Mouse (Mus musculus) kidney, postnatal 0 days (tissue): Measurements from ENCODE around the gene Gdf9. TPM values are rescaled to one million over a fixed set of nuclear protein-coding genes. Genes with fewer than 3 reads are reported as not detected.
A peak's percentile ranks its signal among the peaks of the same experiment; 100 is the strongest.

Experiments used
- ATAC-seq: fragments of 200-750 bp; cut with Nextera tagmentation; replicated peaks from 2 replicates; pipeline ENCODE4 v1.8.0; 2017; ENCODE audit warnings: low read depth, moderate number of reproducible peaks, moderate TSS enrichment, moderate library complexity; ENCODE audit not compliant: low FRiP score
- DNase-seq: peaks from one replicate; pipeline ENCODE4 v3.0.0-alpha.2; 2016; ENCODE audit warnings: low spot score
- H3K27ac ChIP-seq: fragments of 300-500 bp; sonication (generic); 2 replicates; pipeline ENCODE4 v1.5.1; 2014; ENCODE audit warnings: mild to moderate bottlenecking
- H3K27me3 ChIP-seq: fragments of 300-500 bp; sonication (generic); 2 replicates; pipeline ENCODE4 v1.6.1; 2014; ENCODE audit warnings: low read length, mixed read lengths; ENCODE audit not compliant: insufficient read depth
- H3K36me3 ChIP-seq: fragments of 300-500 bp; sonication (generic); 2 replicates; pipeline ENCODE4 v1.6.1; 2014; ENCODE audit warnings: low read length, mixed read lengths; ENCODE audit not compliant: insufficient read depth
- H3K4me1 ChIP-seq: fragments of 300-500 bp; sonication (generic); replicated peaks from 2 replicates; pipeline ENCODE4 v1.6.1; 2014; ENCODE audit warnings: antibody characterized with exemption, low read length, mixed read lengths; ENCODE audit not compliant: insufficient read depth
- H3K4me2 ChIP-seq: fragments of 300-500 bp; sonication (generic); 2 replicates; pipeline ENCODE4 v1.6.1; 2014; ENCODE audit warnings: mild to moderate bottlenecking, low read length, moderate library complexity, mixed read lengths
- H3K4me3 ChIP-seq: fragments of 300-500 bp; sonication (generic); replicated peaks from 2 replicates; pipeline ENCODE4 v1.5.1; 2014; ENCODE audit warnings: low read depth, low read length
- H3K9ac ChIP-seq: fragments of 300-500 bp; sonication (generic); 2 replicates; pipeline ENCODE4 v1.6.1; 2014; ENCODE audit warnings: low read depth, low read length
- H3K9me3 ChIP-seq: fragments of 300-500 bp; sonication (generic); replicated peaks from 2 replicates; pipeline ENCODE4 v1.6.1; 2016; ENCODE audit warnings: low read length, inconsistent platforms, mixed read lengths
- CTCF ChIP-seq: IDR thresholded peaks from 2 replicates; pipeline ENCODE4 v1.5.1; 2016; ENCODE audit warnings: antibody characterized with exemption, low read depth, mild to moderate bottlenecking, moderate library complexity
- WGBS: fragments of 180-500 bp; shearing (Covaris S2); extraction: QIAGEN DNeasy Blood & Tissue Kit; methylation state at CpG from one replicate; pipeline ENCODE4 v1.1.7; 2014; 5-methylcytosine and 5-hydroxymethylcytosine counted together
- polyA plus RNA-seq: library from polyadenylated mRNA; unstranded; fragments of >200 nt; fragmentation: Nextera tagmentation; extraction: Ambion mirVana; gene quantifications from 2 replicates; pipeline ENCODE4 v1.2.1, GENCODE M21; 2015

Gdf9 gene
- polyA plus RNA-seq, 1 experiment from 2014 or later = 0.57 TPM

- H3K9me3 ChIP-seq = no peaks in the 10 kb centered on the region
- no peak for ATAC-seq
These were observed 17.7 kb downstream of the Gdf9 start for GRCm38 (mm10) chr11:53448529-53448928.

DNA sequence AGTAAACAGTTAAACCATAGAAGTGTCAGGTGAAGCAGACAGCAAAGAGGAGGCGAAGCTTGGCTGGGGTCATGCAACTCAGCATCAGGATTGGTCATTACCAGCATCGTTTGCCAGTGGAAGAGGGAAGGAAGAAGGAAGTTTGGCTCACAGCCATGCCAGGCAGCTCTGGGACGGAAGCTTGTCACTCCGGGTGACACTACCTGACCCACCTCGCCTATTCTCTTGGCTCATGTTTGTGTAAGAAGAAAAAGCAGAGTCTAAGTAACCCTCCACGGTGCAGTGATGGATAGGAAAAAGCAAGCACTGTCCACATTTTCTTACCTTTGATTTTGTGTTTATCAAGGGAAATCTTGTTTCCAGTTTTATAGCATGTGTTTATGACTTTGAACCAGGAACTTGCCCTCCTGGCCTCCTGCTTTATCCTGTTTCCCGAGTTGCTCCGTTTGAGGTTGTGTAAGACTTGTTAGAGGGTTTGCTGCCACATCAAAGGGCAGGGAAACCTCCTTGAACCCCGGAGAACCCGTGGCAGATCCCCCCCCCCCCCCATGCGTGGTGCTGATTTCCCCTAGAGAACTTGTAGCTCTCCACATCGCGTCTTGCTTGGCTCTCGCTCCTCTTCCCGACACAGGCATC is 19.4 kb downstream of the Gdf9 start:
- DNase-seq = no peak
- ATAC-seq = no peak

More at GRCm38 (mm10) chr11:53448529-53448928, 17.7 kb downstream of the Gdf9 start:
- TF ChIP-seq CTCF = no peak
- Histone ChIP-seq H3K27me3 (no peaks in the 10 kb centered on the region), H3K4me2 (no peak overlapping the region), H3K9ac (no peak overlapping the region), H3K4me1 (no peaks in the 10 kb centered on the region), H3K36me3 (no peaks in the 10 kb centered on the region), H3K27ac (no peak overlapping the region), H3K4me3 (no peak overlapping the region)
- WGBS = 76% methylated on average over 1 of the region's 1 CpGs
- no peak for DNase-seq

DNA sequence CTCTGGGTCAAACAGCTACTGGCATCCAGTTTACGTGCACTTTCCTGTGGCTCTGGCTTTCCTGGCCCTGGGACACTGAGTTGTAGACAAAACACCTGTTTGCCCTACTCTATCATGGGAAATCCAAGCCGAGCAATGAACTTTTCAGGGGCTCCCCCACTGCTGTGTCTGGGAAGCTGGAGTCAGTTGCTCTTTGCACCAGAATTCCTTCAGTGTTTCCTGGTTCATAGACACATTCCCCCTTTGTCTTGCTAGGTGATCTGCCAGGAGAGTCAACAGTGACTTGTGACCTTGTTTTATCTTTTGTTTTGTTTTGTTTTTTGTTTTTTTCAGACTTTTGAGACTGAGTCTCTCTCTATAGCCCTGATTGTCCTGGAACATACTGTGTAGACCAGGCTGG is 20.5 kb downstream of the Gdf9 start:
- no peak for DNase-seq
- no peak overlapping the region for H3K9ac ChIP-seq
- no peaks in the 10 kb centered on the region for H3K27me3 ChIP-seq
- H3K4me1 ChIP-seq = no peaks in the 10 kb centered on the region
- ATAC-seq = no peak
- no peak overlapping the region for H3K27ac ChIP-seq
- H3K9me3 ChIP-seq = no peaks in the 10 kb centered on the region
- H3K4me3 ChIP-seq = no peak overlapping the region
- H3K36me3 ChIP-seq = no peaks in the 10 kb centered on the region
- no peak overlapping the region for H3K4me2 ChIP-seq
- WGBS = 40% methylated on average over 2 of the region's 2 CpGs
- no peak for TF ChIP-seq CTCF

More for the DNA sequence above, 19.4 kb downstream of the Gdf9 start:
- Histone ChIP-seq H3K9ac (no peak overlapping the region), H3K9me3 (no peaks in the 10 kb centered on the region), H3K4me3 (no peak overlapping the region), H3K4me2 (no peak overlapping the region), H3K36me3 (no peaks in the 10 kb centered on the region), H3K27me3 (no peaks in the 10 kb centered on the region), H3K27ac (no peak overlapping the region), H3K4me1 (no peaks in the 10 kb centered on the region)
- 21% methylated on average over 15 of the region's 15 CpGs for WGBS
- no peak for TF ChIP-seq CTCF

DNA sequence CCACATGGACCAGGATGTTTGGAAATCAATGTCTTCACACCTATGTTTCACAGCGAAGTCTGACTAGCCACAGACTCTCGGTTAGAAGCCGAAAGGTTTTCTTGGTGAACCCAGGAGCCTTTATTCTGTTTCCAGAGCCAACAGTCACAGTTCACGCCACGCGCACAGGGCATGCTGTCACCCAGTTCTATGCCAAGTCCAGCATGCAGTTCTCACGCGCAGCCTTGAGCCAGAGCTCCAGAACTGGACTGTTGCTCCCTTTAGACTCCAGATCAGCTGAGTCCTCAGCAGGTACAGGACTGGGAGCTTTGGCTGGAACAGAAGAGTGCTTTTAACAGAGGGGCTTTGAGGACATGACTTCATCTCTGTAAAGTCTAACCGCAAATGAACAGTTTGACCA is 21.6 kb downstream of the Gdf9 start:
- H3K27me3 ChIP-seq = no peaks in the 10 kb centered on the region
- no peaks in the 10 kb centered on the region for H3K9me3 ChIP-seq
- no peak overlapping the region for H3K9ac ChIP-seq
- H3K36me3 ChIP-seq = no peaks in the 10 kb centered on the region
- TF ChIP-seq CTCF = no peak
- DNase-seq (no peak), ATAC-seq (no peak)
- H3K4me3 ChIP-seq = no peak overlapping the region
- H3K4me1 ChIP-seq = no peaks in the 10 kb centered on the region; the same call in 1 of the 2 replicates
- H3K27ac ChIP-seq = no peak overlapping the region
- WGBS = 94% methylated on average over 9 of the region's 9 CpGs
- no peak overlapping the region for H3K4me2 ChIP-seq

DNA sequence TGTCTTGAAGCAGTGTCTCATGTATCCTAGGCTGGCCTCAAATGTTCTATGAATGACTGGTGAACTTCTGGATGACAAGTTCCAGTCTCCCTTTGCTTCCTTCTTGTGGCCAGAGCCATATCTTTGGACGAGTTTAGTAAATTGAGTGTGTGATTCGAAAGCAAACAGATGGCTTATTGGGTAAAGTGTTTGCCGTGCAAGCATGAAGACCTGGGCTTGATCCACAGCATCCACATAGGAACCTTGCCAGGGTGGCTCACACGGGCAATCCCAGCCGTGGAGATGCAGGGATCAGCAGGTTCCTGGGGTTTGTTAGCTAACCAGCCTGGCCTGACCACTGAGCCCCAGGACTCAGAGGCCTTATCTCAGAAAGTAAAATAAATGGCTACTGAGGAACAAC is 22.2 kb downstream of the Gdf9 start:
- no peak for TF ChIP-seq CTCF
- WGBS = 88% methylated on average over 5 of the region's 5 CpGs
- Histone ChIP-seq H3K4me3 (no peak overlapping the region), H3K36me3 (no peaks in the 10 kb centered on the region), H3K4me1 (no peaks in the 10 kb centered on the region; the same call in 1 of the 2 replicates), H3K9me3 (no peaks in the 10 kb centered on the region), H3K9ac (no peak overlapping the region), H3K4me2 (no peak overlapping the region), H3K27me3 (no peaks in the 10 kb centered on the region), H3K27ac (no peak overlapping the region)
- DNase-seq = no peak
- no peak for ATAC-seq

DNA sequence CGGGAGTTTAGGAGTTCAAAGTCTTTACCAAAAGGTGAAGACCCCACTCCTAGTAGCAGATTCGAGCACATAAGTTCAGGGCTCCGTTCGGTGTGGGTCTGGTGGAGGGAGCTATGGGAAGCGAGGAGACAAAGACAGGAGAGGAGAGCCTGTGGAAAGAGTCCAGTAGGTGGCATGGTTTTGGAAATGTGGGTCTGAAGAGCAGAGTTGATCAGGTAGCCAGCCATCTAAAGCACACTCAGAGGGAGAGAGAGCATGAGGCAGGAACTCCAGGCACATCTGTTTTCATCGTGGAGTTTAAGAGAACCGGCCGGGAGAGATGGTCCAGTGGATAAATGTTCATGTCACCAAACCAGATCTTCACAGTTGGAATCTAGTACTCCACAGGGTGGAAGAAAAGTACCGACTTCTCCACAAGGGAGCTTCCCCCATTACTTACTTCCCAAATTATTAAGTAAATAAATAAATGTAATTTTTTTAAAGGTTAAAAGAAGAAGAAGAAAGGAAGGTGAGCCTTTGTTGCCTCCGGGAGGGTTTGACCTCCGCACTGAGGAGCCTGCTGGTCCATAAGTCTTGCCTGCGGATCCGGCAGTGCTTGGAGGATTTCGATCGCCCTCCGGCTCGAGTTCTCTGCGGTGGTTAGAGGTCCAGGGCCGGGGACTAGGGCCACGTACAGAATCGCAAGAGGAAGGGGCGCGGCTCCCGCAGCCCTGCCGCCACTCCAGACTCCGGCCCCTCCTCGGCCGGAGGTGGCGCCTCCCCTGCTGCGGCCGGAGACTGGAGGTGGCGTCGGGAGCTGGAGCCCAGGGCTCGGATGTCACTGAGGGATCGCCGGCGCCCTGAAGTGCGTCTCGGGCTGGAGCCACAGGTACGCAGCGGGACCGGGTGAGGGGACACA is 25.9 kb downstream of the Gdf9 start, which contains the start of the genes Gm10447 and Shroom1:
TSS of gene Gm10447 (minus strand) at position 637 of the 898 bp plus-strand sequence.
TSS of gene Shroom1 (plus strand) at position 732 of the 898 bp plus-strand sequence.
- peak within 1 kb of the TSS; percentile 91 for H3K4me2 ChIP-seq
- no peaks in the 10 kb centered on the region for H3K27me3 ChIP-seq
- DNase-seq = peak; percentile 81
- no peak within 1 kb of the TSS for H3K27ac ChIP-seq
- H3K36me3 ChIP-seq = no peaks in the 10 kb centered on the region
- ATAC-seq = peak; percentile 85
- peak within 1 kb of the TSS; percentile 62 for H3K9ac ChIP-seq
- peak; percentile 64 for TF ChIP-seq CTCF
- 2% methylated on average over 42 of the region's 42 CpGs for WGBS
- no peaks in the 10 kb centered on the region; the same call in 1 of the 2 replicates for H3K4me1 ChIP-seq
- H3K4me3 ChIP-seq = peak within 1 kb of the TSS; percentile 49
- no peaks in the 10 kb centered on the region for H3K9me3 ChIP-seq
